Mouse (Mus musculus): ENCODE results near the gene Xirp1. TPM values are rescaled to one million over a fixed set of nuclear protein-coding genes. Genes with fewer than 3 reads are reported as not detected.

The Xirp1 gene
- total RNA-seq, 2 experiments from 2014 or later, result 0.14 to 0.41 TPM

- no peak for DNase-seq (ENCODE audit: low spot score in 2 of 2)
Observed at GRCm38 (mm10) chr9:119988304-119988703, 35.1 kb downstream of the Xirp1 start.

DNA sequence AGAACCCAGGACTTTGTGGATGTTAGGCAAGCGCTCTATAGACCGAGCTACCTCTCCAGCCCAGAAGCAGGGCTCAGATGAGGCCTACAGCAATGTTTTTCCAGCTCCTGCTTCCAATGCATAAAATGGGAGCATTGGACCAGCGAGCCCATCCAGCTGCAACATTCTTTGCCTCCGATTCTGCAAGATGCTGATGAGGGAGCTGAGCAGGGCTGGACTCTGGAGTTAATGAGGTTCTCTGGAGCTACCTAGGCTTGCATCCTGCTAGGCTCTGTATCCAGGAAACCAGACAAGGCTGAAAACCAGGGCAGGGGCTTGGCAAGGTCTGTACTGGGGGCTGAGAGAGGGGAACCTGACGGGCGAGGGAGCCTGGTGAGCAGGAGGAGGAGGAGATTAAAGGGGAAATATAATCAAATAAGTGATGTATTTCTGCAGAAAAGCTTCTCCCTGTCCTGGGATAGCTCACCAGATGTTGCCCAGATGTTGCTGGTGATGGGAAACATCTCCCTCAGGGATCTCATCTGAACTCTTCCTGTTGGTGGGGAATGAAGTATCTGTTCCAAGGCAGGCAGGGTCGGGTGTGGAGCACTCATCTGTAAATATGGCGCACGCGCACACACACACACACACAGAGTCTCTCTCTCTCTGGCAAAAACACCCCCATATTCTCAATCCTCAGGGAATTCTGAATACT, 37.4 kb downstream of the Xirp1 start:
- no peak for DNase-seq (ENCODE audit: low spot score in 2 of 2)

- DNase-seq (ENCODE audit: low spot score in 2 of 2), result no peak
Observed at GRCm38 (mm10) chr9:119984536-119985011, 38.8 kb downstream of the Xirp1 start, which contains the start of gene Csrnp1. TSS of gene Csrnp1 (minus strand) at chr9:119984658.

- peak in 1 of 2 experiments; percentile 87 for DNase-seq (ENCODE audit: low spot score in 2 of 2)
Observed at GRCm38 (mm10) chr9:119983585-119984535, 39.5 kb downstream of the Xirp1 start.

DNA sequence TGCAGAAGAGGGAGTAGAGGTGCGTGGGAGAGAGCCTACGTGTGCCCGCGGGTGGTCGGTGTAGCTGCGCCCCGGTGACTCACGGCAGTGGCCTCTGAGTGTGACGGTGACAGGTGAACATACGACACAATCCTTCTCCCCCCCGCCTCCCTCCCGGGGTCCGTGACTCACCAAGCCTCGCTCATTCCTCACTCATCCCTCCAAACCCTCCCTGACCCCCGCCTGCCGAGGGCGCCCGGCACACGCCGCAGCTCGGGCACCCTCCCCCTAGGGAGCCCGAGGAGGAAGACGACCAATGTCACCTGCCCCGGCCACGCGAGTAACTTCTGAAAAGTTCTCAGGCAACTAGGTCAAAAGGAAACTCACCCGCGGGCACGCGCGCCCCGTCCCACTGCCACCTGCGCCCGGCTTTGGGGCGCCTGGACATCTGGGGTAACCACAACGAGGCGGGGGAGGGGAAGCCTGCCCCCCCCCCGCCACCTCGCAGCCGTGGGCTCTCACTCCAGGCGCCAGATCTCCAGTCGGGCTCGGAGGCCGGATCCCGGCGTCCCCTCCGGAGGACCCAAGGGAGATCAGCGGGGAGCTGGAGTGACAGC, 40.3 kb downstream of the Xirp1 start:
- no peak for DNase-seq (ENCODE audit: low spot score in 2 of 2)

DNA sequence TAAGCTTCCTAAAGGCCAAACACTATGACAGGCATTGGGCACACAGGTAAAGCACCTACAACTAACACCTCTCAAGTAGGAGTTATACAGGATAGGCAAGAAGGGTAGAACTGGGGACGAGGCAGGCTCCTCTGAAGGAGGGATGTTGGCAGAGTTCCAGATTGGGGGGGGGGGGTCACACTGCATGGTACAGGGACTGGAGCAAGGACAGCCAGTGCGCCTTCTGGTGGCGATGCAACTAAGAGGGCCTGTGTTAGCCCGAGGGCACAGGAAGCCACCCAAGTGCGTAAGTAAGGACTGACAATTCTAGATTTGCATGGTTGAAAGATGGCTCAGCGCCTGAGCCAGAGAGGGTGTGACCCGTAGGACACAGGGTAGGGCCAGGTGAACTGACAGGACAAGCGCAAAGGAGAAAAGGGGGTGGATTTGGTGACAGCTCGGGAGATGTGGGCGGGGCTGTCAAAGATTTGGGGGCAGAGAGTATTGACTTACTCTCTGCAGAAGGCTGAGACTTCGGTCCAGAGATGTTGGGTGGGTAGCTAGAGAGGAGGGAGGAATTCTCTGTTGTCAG, 41.1 kb downstream of the Xirp1 start:
- DNase-seq (ENCODE audit: low spot score in 2 of 2), result peak in 1 of 2 experiments; percentile 48

DNA sequence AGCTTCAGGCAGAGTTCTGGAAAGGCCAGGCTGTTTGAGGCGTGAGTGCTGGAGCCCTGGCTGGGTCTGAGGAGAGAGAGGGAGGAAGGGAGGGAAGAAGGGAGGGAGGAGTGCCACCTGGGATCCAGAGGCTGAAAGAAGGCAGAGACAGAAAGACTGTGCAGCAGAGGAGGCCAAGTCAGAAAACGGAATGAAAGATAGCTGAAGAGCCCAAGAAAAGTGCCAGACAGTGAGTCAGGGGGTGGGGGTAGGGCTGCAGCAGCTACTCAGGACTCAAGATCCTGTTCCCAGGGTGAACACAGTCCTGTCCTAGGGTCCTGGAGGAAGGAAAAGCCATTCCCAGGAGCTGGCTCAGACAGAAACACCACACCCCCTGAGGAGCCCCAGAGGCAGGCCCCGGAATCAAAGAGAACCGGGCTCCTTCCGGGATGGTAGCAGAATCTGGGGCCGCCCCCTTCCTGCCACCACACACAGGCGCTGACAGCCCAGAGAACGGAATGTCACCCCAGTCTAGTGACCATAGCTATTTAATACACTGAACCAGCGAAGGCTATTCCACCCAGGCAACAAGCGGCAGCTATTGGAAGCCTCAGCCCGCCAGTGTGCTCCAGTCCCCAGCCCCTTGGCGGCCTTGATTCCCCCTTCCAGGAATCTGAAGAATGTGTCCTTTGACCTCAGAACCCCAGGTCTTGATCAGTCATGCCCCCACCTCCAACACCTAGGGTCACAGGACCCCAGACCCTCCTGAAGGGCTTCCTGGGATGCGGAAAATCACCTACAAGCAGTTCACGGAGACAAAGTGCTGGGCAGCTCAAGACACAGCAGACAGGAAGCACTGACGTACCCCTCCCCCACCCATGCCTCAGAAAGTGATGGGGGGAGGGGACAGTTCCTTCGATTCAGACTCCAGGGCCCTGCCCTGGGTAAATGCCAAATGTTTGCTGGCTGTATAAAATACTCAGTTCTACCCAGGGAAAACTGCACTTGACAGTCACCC, 41.9 kb downstream of the Xirp1 start:
- peak in 1 of 2 experiments; percentile 57 for DNase-seq (ENCODE audit: low spot score in 2 of 2)

GRCm38 (mm10) chr9:119980770-119981182, 42.6 kb downstream of the Xirp1 start:
- peak in 1 of 2 experiments; percentile 28 for DNase-seq (ENCODE audit: low spot score in 2 of 2)

DNA sequence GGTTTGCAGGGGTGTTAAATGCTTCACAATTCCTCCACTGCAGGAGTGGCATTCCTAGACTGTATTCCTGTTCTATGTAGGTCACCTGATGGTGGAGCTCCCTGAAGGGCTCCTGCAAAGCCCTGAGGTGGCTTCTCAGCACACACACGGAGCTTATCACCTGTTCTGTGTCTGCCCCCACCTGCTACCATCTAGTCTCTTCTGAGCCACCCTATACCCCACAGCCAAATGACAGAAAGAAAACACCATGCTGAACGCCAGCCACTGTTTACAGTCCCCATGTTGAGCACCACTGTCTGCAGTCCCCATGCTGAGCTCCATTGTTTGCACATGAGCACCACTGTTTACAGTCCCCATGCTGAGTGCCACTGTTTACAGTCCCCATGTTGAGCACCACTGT, 43.6 kb downstream of the Xirp1 start:
- DNase-seq (ENCODE audit: low spot score in 2 of 2), result no peak

- DNase-seq (ENCODE audit: low spot score in 2 of 2), result peak in 1 of 2 experiments; percentile 46
Observed at GRCm38 (mm10) chr9:119978811-119979441, 44.5 kb downstream of the Xirp1 start.

DNA sequence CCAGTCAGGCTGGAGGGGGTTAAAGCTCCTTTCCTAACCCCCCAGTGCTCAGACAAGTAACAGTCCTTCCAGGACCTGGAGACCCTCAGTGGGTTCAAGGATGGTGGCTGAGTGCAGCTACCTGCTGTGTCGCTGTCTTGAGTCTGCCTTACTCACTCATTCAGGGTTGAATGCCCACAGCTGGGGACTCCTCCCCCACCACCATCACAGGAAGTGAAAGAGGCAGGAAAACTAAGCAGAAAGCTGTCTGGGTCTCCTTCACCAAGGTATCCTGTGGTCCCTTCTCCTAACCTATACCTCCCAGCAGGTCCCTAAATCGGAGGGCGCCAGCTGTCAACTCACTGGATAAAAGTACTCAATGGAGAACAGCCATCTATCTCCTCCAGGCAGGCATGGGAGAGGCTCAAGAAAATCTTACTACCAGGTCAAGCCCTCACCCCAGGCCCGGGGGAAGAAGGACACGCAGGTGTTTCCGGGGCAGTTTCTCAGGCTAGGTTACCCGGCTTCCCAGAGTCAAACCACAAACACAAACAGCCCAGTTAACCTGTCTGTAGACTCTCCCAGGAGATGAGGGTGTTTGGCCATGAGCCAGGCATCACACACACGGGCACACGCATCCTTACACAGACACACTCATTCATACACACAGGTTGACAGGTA, 45.1 kb downstream of the Xirp1 start:
- no peak for DNase-seq (ENCODE audit: low spot score in 2 of 2)

- peak in 1 of 2 experiments; percentile 49 for DNase-seq (ENCODE audit: low spot score in 2 of 2)
Observed at GRCm38 (mm10) chr9:119977557-119978060, 45.8 kb downstream of the Xirp1 start.

DNA sequence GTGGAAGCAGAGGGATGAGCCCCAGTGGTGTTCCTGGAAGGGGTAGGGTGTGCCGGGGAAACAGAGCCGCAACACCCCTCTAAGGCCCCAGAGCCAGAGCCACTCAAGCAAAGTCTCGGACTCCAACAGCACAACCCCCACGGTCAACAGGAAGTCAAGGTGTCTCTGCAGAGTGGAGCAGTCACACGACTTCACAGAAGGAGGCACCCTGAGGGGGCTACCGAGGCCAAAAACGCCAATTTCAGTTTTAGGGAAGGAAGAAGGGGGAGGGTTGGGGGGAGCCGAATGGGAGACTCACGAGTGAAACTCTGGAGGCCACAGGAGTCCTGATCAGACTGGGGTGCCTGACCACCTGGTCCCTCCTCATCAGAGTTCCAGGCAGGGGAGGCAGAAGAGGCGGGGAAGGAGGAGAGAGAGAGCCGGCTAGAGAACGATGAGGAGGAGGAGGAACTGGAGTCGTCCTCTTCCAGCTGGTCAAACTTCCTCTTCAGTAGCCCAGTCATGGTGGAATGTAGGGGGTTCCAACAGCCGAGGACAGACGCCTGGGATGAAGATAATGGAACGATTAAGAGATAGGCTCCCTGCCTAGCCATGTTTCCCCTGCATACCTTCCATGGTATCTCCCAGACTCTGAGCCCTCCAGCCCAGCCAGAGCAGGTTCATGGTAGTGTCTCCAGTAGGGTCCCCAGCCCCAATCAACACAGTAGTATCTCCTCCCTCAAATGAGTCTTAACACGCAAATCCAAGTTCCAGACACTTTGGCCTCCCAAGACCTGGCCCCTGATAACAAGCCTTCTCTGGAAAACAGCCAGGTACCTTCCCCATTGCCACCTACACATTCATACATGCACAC, 46.5 kb downstream of the Xirp1 start:
- DNase-seq (ENCODE audit: low spot score in 2 of 2), result no peak

DNA sequence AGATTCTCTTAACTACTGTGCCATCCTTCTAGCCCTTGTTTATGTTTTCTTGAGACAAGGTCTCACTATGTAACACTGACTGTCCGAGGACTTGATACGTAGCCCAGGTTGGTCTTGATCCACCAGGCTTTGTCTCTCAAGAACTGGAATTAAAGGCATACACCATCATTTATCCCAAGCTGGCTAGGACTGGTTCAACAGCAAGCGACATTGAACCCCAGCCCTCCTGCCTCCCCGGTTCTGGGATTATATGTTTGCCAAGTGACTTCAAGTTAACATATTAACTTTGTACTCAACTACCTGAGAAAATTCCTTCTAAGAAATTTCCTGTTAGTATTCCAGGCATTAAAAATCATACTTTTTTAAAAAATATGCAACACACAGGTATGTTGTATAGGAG, 48.1 kb downstream of the Xirp1 start:
- DNase-seq (ENCODE audit: low spot score in 2 of 2), result no peak

- no peak for DNase-seq (ENCODE audit: low spot score in 2 of 2)
Observed at GRCm38 (mm10) chr9:119974609-119975008, 48.8 kb downstream of the Xirp1 start.

DNA sequence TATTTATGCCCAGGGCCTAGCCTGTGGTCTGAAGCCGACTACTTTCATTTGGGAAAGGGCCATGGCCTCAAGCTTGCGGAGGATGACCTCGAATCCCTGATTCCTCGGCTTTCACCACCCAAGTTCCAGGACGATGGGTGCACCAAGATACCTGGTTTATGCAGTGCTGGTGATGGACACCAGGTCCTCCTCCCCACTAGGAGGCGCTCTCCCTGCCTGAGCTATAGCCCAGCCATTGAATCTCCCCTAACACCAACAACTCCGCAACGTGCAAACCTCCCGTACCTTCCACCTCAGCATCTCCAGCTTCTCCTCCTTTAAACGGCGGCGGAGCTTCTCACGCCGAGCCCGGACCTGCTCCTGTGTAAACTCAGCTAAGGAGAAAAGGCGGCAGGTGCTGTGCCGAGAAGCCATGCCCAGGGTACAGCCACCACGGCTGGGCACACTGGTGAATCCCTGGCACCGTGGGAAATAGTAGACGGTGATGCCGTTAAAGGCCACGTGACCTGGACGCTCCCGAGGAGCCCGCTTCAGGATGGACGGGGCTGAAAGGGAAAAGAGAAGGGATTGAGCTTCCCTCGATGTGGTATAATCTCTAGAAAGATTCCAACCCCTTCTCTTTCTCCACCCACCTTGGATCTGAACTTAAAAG, 49.4 kb downstream of the Xirp1 start:
- no peak for DNase-seq (ENCODE audit: low spot score in 2 of 2)

DNA sequence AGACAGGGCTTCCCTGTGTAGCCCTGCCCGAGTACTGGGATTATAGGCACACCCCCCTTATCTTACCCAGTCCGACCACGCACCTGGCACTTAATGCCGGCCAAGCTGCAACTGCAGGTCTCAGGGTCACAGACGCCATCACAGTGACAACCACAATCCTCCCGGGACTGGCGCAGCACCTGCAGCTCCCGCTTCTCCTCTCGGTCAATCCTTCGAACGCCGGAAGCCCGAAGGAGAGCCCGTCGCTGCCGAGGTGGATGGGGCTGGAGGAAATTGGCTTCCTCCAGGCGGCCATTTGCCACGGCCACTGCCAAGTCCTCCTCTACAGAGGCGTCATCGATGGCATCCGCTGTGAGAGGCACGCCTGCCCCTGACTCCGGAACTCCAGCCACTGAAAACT, 50.1 kb downstream of the Xirp1 start:
- no peak for DNase-seq (ENCODE audit: low spot score in 2 of 2)

Data from layer of hippocampus, postnatal 14 days (tissue).